Mouse (Mus musculus) heart, adult 18-20 months (tissue): ENCODE measurements around the gene Igtp. TPM values are rescaled to one million over a fixed set of nuclear protein-coding genes. Genes with fewer than 3 reads are reported as not detected.
A peak's percentile ranks its signal among the peaks of the same experiment; 100 is the strongest.
"Not testable (repeated sequence)": the region's sequence is repeated elsewhere in the genome, so short reads cannot be mapped to it uniquely, and the experiment has no call there.

ENCODE experiments used
- DNase-seq, 2 experiments: peaks; one replicate each; pipeline ENCODE4 v3.0.0; 2021 to 2022; ENCODE audit warnings: mixed read lengths in 1 of 2
- total RNA-seq, 2 experiments: library from RNA; stranded (reverse); gene quantifications; 2 replicates each; pipeline ENCODE4 v1.2.3; 2021

The Igtp gene
- total RNA-seq, 2 experiments from 2014 or later, result 9.2 to 33.3 TPM

- no peak for DNase-seq
Observed at GRCm38 (mm10) chr11:58213673-58214342, 14.5 kb downstream of the Igtp start.

- DNase-seq, result peak; percentile 93 to 96
Observed at GRCm38 (mm10) chr11:58214391-58215048, 15.2 kb downstream of the Igtp start.

DNA sequence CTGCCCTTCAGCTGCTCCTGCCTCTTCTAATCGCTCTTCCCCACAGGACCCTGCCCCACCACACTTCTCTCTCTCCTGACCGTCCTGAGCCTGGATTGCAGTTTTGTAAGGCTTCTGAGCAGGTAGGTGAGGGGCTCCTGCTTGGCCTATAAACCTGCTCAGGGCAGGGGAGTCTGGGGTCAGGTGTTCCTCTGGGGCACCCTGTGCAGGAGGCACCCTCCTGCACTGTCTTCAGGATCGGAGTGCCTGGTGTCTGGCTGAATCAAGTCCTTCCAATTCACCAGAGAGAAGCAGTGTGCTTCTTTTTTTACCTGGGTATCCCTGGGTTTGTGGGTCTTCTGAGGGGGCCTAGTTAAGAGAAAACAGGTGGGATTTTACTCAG is 15.7 kb downstream of the Igtp start:
- not testable (repeated sequence) for DNase-seq

DNA sequence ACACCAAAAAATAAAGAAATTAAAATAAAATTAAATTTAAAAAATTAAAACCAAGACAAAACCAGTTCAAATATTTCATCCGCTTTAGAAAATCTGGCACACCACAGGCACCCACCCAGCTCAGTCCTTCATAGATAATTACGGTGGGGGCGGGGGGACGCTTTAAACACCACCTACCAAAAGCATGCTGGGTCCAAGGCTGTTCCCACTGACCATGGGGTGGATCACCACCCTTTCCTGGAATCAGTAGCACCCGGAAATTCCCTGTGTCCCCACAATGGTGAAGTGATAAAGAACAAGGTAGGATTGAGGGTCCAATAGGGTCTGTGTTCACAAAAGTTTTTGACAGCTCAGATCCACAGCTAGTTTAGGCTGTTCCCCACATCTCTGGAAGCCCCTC is 16.5 kb downstream of the Igtp start:
- no peak for DNase-seq

DNA sequence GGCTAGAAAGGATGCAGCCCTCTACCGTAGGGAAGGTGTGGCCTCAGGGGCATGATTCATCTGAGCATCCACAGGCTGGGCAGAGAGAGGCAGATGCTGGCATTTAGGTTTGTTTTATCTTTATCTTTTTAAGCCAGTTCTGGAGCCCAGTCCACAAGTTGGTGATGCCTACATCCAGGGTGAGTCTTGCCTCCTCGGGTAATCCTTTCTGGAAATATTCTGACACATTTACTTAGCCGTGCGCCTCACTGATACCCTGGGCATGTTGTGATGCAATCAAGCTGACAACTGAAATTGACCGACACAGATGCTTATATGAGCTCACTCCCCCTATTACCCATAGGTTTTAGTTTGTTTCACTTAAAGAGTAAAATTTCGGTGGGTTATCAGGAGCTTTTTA is 17.5 kb downstream of the Igtp start:
- DNase-seq, result no peak

- peak; percentile 58 to 68 for DNase-seq
Observed at GRCm38 (mm10) chr11:58223751-58224150, 24.4 kb downstream of the Igtp start.

- peak; percentile 38 to 71 for DNase-seq
Observed at GRCm38 (mm10) chr11:58224313-58224712, 25.0 kb downstream of the Igtp start.

DNA sequence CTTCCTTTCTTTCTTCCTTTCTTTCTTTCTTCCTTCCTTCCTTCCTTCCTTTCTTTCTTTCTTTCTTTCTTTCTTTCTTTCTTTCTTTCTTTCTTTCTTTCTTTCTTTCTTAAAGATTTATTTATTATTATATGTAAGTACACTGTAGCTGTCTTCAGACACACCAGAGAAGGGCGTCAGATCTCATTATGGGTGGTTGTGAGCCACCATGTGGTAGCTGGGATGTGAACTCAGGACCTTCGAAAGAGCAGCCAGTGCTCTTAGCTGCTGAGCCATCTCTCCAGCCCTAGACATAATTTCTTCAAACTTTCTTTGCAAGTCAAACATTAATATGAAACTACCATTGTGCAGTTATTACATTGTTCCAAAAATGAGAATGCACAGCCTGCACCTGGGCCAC is 25.5 kb downstream of the Igtp start:
- DNase-seq, result not testable (repeated sequence)

DNA sequence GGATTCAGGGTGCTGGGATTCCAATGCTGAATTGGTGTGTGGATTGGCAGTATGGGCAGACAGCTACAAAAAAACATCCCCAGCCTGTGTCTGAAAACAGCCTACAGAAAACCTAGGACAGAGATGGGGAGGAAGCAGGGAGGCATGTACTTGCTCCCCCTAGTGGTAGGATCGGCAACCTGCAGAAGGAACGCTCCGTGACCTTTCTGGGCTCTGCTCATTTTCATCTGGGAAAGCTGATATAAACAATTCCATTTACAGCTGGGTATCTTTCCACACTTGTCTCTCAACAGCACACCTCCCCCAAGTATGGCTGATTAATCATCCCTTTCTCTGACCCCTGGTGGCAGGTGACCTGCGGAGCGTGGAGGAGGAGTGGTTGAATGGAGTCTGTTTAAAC is 26.3 kb downstream of the Igtp start:
- peak; percentile 80 to 89 for DNase-seq

- no peak for DNase-seq
Observed at GRCm38 (mm10) chr11:58226425-58226824, 27.1 kb downstream of the Igtp start.

- not testable (repeated sequence) for DNase-seq
Observed at GRCm38 (mm10) chr11:58228021-58228420, 28.7 kb downstream of the Igtp start.

GRCm38 (mm10) chr11:58230396-58230910 is 31.1 kb downstream of the Igtp start:
- DNase-seq, result no peak

- DNase-seq, result no peak
Observed at GRCm38 (mm10) chr11:58231156-58231555, 31.8 kb downstream of the Igtp start.

- DNase-seq, result not testable (repeated sequence)
Observed at GRCm38 (mm10) chr11:58234551-58234950, 35.2 kb downstream of the Igtp start.

- peak; percentile 42 to 49 for DNase-seq
Observed at GRCm38 (mm10) chr11:58235152-58235551, 35.8 kb downstream of the Igtp start.

DNA sequence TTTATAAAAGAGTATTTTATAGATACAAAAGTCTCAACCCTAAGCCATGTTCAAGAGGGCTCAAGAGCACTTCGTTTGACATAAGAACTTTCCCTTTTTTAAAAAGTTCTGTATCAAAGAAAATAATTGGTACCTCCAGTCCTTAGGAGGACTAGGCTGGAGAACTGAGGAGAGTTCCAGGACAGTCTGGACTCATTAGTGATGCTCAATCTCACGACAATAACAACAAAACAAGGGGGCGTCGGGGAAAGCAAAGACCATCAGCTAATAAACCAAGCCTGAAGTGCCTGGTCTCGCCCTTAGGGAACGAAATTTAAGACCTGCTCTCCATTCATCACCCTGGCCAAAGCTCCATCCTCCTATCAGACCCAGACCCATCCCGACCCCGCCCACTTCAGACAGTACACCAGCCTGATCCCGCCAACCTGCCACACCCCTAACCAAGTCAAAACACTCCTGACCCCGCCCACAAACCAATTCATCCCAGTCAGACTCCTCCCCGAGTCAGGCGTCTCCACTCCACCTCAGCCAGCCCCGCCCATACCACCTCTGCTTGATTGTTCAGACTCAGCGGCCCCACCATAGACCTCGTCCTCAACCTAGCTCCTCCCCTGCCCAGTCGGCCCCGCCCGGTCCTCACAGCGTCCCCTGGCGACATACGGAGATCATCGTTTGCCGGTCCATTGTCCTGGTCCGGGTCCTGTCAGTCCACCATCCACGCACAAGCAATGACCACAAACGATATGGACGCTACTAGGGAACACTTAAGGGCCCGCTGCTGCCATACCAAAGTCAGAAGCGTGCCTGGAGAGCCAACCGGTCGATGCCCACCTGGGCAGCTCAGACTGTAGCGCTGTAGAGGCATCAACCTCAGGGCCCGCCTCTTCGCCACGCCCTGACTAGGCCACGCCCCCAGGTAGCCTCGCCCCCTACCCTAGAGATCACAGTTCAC is 39.8 kb downstream of the Igtp start:
- DNase-seq, result peak; percentile 51 to 59

- DNase-seq, result peak; percentile 45 to 66
Observed at GRCm38 (mm10) chr11:58247294-58247693, 47.9 kb downstream of the Igtp start.

DNA sequence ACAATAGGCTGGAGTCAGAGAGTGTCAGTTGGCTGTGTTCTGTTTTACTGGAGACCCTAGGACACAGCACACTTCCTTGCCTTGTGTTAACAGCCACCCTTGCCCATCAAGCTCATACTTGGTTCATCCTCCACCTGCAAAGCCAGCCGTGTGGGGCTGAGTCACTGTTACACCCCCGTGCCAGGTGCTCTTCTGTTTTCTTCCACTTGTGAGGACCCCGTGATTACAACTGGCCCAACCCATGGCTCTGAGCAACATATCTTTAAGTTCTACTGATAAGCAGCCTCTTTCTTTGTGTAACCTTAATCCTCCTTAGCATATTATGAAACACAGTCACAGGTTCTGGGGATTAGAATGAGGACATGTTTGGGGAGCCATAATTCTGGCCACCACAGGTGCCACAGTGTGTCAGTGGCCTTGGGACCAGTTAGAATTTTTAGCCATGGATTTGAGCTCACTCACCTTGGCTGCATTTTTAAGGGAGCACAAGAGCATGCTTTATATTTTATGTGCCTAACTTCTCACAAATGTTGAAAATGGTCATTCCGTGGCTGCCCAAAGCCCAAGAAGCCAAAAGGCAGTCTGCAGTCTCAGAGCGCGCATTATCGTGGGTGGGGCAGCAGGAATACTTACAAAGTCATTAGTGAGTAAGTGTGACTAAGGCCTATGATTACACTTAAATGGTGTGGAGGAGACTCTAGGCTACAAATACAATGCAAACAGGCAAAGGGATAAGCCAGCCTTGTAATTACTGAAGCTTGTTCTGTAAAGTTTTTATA is 50.0 kb downstream of the Igtp start:
- no peak for DNase-seq

DNA sequence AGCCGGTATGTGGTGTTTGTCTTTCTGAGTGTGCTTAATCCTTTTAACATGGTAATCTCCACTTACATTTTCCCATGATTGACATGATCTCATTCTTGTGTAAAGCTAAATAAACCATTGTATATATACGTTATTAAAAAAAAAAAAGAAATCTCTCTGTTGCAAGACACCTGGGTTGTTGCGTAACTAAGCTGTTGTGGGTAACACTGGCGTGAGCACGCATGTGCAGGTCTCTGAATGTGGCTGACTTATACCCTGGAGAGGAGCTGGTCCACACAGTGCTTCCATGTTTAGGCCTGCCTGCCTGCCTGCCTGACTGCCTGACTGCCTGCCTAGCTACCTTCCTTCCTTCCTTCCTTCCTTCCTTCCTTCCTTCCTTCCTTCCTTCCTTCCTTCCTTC is 51.2 kb downstream of the Igtp start:
- DNase-seq, result no peak

GRCm38 (mm10) chr11:58254411-58254810 is 55.1 kb downstream of the Igtp start:
- no peak for DNase-seq
